Mouse (Mus musculus): ENCODE results near the gene Tdrd7.

The Tdrd7 gene

DNA sequence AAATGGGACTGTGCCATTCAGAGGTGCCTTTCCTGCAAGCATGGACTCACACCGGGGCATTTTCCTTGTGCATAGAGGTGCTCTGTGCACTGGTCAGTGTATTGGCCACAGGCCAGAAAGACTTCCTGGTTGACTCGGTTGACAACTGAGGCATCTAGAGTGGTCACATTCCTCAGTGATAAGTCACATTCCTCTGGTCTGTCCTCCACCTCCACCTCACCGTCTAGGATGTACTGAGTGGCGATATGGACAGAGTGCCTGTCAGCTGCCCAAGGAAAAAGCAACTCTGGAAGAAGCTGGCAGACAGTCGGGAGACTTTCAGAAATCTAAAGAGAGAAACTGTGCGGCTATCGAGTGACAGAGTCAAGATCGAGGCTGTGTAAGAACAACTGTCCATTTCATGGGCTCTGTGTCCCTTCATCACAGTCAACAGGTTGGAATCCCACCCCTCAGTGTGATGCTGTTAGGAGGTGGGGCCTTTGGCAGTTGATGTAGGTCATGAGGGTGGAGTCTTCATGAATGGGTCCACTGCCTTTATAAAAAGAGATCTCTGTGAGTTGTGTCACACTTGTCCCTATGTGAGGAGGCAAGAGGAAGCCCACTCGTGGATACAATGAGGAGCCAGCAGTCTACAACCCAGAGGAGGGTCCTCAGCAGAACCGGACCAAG, at the start of gene Tdrd7:
Gene Tdrd7, plus strand, starts transcription at position 564 of the 669 bp plus-strand sequence.
- DNase-seq, result peak; percentile 63

DNA sequence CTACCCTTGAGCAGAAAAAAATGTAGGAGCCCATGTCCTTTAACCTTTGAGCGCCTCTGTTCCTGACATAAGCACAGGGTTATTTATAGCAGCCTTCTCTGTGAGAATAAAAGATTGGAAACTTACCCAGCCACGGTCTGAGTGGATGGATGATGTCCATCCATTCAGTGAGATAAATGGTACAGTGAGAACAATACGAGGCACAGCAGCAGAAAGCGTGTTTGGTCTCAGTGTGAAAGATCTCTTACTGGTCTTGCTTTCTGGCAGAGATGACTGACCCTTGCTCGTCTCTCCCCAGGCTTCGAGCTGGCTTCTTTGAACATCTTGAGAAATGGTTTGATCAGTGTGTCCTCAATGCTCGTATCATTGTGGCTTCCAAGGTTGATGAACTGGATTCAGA, 48.0 kb upstream of the Tdrd7 start:
- peak; percentile 8 for DNase-seq

- DNase-seq, result no peak
Measured at GRCm38 (mm10) chr4:45921663-45922435, 43.3 kb upstream of the Tdrd7 start.

- DNase-seq, result no peak
Measured at GRCm38 (mm10) chr4:45924011-45924410, 41.1 kb upstream of the Tdrd7 start.

DNA sequence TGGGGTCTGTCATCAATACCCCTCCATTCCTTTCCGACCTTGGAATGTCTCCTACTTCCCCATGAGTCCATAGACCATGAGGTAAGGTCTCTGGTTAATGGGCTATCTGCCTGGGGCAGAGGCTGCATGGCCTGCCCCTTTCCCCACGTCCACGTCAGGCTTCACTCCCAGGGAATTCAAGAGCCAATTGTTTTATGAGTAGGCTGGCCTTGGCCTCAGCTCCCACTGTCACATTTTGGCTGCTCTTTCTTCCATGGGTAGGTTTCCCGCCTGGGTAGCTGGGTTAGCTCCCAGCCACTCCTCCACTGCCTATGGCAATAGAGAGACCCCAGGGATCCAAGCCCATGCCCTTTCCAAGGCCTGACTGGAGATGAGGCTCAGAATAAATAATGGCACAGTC, 36.6 kb upstream of the Tdrd7 start:
- no peak for DNase-seq

DNA sequence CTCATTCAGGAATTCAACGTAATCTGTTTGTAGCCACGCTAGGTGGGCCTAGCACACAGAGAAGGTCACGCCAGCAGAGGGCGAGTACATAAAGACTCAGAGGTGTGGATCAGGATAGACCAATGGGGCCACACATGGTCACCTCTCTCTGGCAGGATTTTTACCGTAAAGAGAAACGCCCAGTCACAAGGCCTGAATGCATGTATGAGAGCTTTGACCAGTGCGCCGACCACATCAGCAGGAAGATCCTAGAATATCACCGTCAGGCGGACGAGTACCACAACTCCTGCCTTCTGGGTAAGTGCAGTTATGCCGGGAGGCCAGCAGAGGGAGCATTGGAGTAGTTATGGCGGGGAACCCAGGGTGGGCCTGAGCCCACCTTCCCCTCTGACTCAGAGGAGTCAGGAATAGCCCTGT, 23.5 kb upstream of the Tdrd7 start:
- DNase-seq, result peak; percentile 70

GRCm38 (mm10) chr4:45947729-45948128, 17.4 kb upstream of the Tdrd7 start:
- DNase-seq, result no peak

- DNase-seq, result peak; percentile 36
Measured at GRCm38 (mm10) chr4:45949109-45949848, 15.9 kb upstream of the Tdrd7 start.

GRCm38 (mm10) chr4:45951830-45952229, 13.3 kb upstream of the Tdrd7 start:
- DNase-seq, result no peak

GRCm38 (mm10) chr4:45953025-45953919, 11.9 kb upstream of the Tdrd7 start:
- DNase-seq, result no peak

DNA sequence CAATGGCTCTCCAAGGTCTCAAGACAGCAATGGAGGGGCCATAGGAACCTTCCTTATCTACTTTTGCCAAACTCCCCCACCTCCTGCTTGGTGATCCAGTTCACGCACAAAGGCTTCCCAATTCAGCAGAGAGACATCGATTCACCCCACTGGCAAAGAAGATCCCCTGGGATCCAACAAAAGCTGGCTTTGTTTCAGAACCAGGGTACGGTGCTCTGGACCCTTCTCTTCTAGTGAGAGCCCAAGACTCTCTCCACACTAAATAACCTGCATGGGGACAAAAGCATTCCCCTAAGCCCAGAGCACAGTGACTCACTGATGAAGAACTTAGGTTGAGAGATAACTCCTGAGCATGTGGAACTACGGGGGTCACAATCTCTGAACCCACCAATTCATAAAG, 9.9 kb upstream of the Tdrd7 start:
- DNase-seq, result no peak

- no peak for DNase-seq
Measured at GRCm38 (mm10) chr4:45956131-45956530, 9.0 kb upstream of the Tdrd7 start.

- DNase-seq, result no peak
Measured at GRCm38 (mm10) chr4:45956706-45957105, 8.4 kb upstream of the Tdrd7 start.

DNA sequence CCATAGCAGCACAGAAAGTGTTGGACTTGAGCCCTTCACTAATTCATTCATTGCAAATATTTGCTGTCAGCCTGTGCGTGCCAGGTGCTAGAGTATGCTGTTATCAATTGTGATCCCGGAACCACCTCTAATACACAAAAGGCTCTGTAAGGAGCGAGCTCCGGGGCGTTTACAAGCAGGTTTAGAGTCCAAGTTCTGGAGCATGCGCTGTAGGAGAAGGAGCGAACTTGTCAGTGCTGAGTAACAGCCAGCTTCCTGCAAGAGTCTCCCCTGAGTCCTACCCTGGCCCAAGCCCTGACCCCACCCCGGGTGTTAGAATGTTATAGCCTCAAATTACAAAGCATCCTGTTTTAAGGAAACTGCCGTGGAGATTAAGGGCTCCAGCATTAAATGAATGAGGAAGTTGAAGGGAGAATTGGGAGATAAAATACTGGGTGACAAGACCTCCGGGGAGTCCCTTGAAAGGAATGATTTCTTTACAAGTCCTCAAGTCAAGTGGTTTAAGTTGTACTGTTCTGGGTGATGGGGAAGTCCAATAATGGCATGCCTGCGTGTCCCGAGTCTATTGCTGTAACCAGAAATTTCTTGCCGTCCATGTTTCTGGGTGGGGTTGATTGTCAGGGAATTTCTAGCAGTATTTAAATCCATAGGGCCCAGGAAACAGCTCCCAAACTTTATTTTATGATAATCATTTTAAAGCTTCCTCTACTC, 758 bp downstream of the Tdrd7 start:
- DNase-seq, result peak; percentile 50

DNA sequence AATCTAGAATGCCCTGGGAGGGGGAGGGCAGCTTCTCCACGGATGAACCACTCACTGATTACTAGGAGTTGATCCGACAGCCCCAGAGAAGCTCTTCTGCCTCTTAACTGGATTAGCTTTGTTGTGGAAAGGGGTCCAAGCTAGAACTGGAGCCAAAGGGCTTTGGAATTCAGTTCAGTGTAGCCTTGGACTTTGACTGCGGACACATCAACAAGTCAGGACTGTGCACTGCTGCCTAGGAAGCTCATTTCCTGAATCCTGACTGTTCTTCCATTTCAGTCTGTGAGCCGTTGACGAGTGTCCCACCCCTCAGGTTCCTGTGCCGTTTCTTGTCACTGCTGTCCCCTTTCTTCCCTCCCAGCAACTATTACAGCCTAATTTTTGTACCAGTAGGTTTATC, 1.6 kb downstream of the Tdrd7 start:
- no peak for DNase-seq

- no peak for DNase-seq
Measured at GRCm38 (mm10) chr4:45967479-45968341, 2.6 kb downstream of the Tdrd7 start.

GRCm38 (mm10) chr4:45969051-45969450, 3.9 kb downstream of the Tdrd7 start:
- DNase-seq, result no peak

DNA sequence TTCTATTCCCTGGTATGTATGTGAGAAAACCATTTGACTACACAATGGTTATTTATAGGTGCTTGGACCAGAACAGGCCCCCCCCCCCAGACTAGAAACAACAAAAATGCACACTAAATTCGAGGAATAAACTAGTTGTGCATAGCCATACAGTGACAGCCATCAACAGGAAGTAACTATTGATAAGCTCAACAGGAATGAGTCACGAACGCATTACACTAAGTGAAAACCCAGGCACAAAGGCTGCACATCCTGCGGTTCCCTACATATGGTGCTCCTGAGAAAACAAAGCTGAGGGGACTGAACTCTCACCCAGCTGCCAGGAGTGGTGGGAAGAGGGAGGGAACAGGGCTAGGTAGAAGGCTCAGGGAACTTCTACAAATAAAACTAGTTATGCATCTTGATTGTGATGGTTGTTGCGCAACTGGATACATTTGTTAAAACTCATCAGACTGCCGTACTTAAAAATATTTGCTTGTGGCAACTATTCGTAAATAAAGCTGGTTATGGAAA, 5.0 kb downstream of the Tdrd7 start:
- DNase-seq, result no peak

GRCm38 (mm10) chr4:45971806-45972447, 6.8 kb downstream of the Tdrd7 start:
- DNase-seq, result peak; percentile 100

DNA sequence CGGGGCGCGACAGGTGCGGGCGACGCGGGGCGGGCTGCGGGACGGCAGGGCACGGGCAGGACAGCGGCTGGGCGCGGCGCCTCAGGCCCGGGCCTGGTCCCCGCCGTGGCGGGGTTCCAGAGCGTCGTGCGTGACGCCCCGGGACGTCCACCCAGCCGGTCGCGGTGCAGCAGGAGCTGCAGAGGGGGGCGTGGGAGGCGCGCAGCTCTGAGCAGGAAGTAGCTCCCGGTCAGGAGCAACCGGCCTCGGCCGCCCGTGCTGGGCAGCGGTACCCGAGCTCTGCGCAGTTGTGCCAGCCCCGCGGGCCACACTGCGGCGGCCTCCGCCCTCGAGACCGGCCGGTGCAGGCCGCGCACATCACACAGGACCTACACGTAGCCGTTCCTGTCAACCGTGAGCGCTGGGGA, 7.3 kb downstream of the Tdrd7 start:
- DNase-seq, result peak; percentile 63

Measured in lung, postnatal 14 days (tissue).